In genomic region chr11:86200460-86201021, GRCm38 (mm10) we compare ENCODE assay signal across 8 mouse cellular contexts. TPM values are rescaled to one million over a fixed set of nuclear protein-coding genes. Genes with fewer than 3 reads are reported as not detected.
DNase-seq lines count a peak whose midpoint lies in the region; ATAC-seq and TF ChIP-seq lines count a peak whose summit lies in the region.

No protein-coding gene starts in this region.

- peak overlapping the region; percentile 48 for H3ac ChIP-seq in C2C12 (ENCODE audit: control insufficient read depth, insufficient read length, low read depth)

- DNase-seq in embryo, embryonic 10 days (ENCODE audit: low spot score): peak; percentile 49
- DNase-seq in embryo, embryonic 9.5 days (ENCODE audit: extremely low spot score): no peak
- no peak for DNase-seq in forebrain, embryonic 11.5 days (ENCODE audit: low spot score)
- peak; percentile 44 for DNase-seq in testis, postnatal 10 days (ENCODE audit: low spot score)
- no peak for DNase-seq in spleen, postnatal 4 days (ENCODE audit: low spot score in 2 of 2)
- DNase-seq in urinary bladder, postnatal 10 days (ENCODE audit: low spot score): no peak

- H3K36me3 ChIP-seq in C2C12 (ENCODE audit: control insufficient read depth, insufficient read depth): peaks cover 50% of the 10 kb centered on the region
- peaks cover 29% of the 10 kb centered on the region for H3K36me3 ChIP-seq in forebrain, embryonic 11.5 days (ENCODE audit: control insufficient read depth, insufficient read depth, low read length)
- H3K36me3 ChIP-seq in liver, embryonic 12.5 days: peaks cover 57% of the 10 kb centered on the region

- peaks cover 1% of the 10 kb centered on the region; the same call in 1 of the 2 replicates for H3K4me1 ChIP-seq in forebrain, embryonic 11.5 days (replicated peaks; ENCODE audit: control insufficient read depth, insufficient read depth, low read length)
- peaks cover 28% of the 10 kb centered on the region for H3K4me1 ChIP-seq in liver, embryonic 12.5 days

- 1% methylated on average over 21 of the region's 21 CpGs for WGBS in forebrain, embryonic 11.5 days
- WGBS in liver, embryonic 12.5 days (ENCODE audit: insufficient replicate concordance): under 1% methylated on average over 21 of the region's 21 CpGs

- no peaks in the 10 kb centered on the region for H3K27me3 ChIP-seq in C2C12 (ENCODE audit: control insufficient read depth, insufficient read depth, insufficient read length)
- H3K27me3 ChIP-seq in forebrain, embryonic 11.5 days (ENCODE audit: control insufficient read depth, insufficient read depth, low read length): no peaks in the 10 kb centered on the region
- H3K27me3 ChIP-seq in liver, embryonic 12.5 days (replicated peaks): no peaks in the 10 kb centered on the region

- peak overlapping the region; percentile 58 for H3K4me2 ChIP-seq in forebrain, embryonic 11.5 days (ENCODE audit: low read depth, low read length, severe bottlenecking)
- peak overlapping the region; percentile 89 for H3K4me2 ChIP-seq in liver, embryonic 12.5 days

- peaks cover 43% of the 10 kb centered on the region for H3K79me3 ChIP-seq in C2C12 (ENCODE audit: low read depth)

- H3K9me3 ChIP-seq in forebrain, embryonic 11.5 days (ENCODE audit: control insufficient read depth, low read length): peaks cover 11% of the 10 kb centered on the region
- H3K9me3 ChIP-seq in liver, embryonic 12.5 days (replicated peaks): no peaks in the 10 kb centered on the region

- ATAC-seq in forebrain, embryonic 11.5 days (replicated peaks; ENCODE audit: low FRiP score): peak; percentile 78
- peak; percentile 67 for ATAC-seq in liver, embryonic 12.5 days

- peaks cover 61% of the 10 kb centered on the region for H3K79me2 ChIP-seq in C2C12 (ENCODE audit: control insufficient read depth, insufficient read depth)

- TF ChIP-seq CTCF in C2C12 (IDR thresholded peaks at IDR 0.05; ENCODE audit: control insufficient read depth, insufficient read depth, insufficient read length): no peak

- H3K27ac ChIP-seq in forebrain, embryonic 11.5 days (ENCODE audit: low read depth, low read length): peak overlapping the region; percentile 69; the same call in 1 of the 2 replicates
- H3K27ac ChIP-seq in liver, embryonic 12.5 days: peak overlapping the region; percentile 86

- peak overlapping the region; percentile 77 for H3K9ac ChIP-seq in forebrain, embryonic 11.5 days (ENCODE audit: low read length)
- peak overlapping the region; percentile 88 for H3K9ac ChIP-seq in liver, embryonic 12.5 days

- peak overlapping the region; percentile 93 for H3K4me3 ChIP-seq in C2C12 (ENCODE audit: insufficient read depth, poor library complexity, severe bottlenecking)
- H3K4me3 ChIP-seq in forebrain, embryonic 11.5 days (ENCODE audit: low read depth, low read length): peak overlapping the region; percentile 73
- H3K4me3 ChIP-seq in liver, embryonic 12.5 days: peak overlapping the region; percentile 88

TF ChIP-seq in C2C12, 6 proteins besides CTCF, POLR2A, EP300 and RAD21:
- TF ChIP-seq CEBPB (IDR thresholded peaks at IDR 0.05; ENCODE audit: low read depth) (peak; percentile 40), MAX (IDR thresholded peaks at IDR 0.05) (no peak), MYOD1 (IDR thresholded peaks at IDR 0.05; ENCODE audit: control insufficient read depth, insufficient read length, low read depth) (no peak), FOSL1 (IDR thresholded peaks at IDR 0.05; ENCODE audit: insufficient read depth, low read length, poor library complexity, severe bottlenecking) (no peak), MYOG (IDR thresholded peaks at IDR 0.05; ENCODE audit: control insufficient read depth, extremely low read depth, insufficient read length) (no peak)

RNA-seq across cellular contexts. Expression of gene Brip1, which starts 0.5 kb away (rescaled TPM):
- polyA plus RNA-seq in C2C12 (2012; fragmentation: generic; extraction: Trizol): 3.0 TPM
- polyA plus RNA-seq in forebrain, embryonic 11.5 days (2014; fragmentation: Nextera tagmentation; extraction: Ambion mirVana): 10.5 and 12.7 TPM in 2 replicates
- polyA plus RNA-seq in liver, embryonic 12.5 days (2016; fragmentation: Nextera tagmentation; extraction: Ambion mirVana): 8.9 and 9.5 TPM in 2 replicates

RNA-seq across cellular contexts. Expression of gene Ints2, which starts 56.8 kb away (rescaled TPM):
- polyA plus RNA-seq in C2C12 (2012; fragmentation: generic; extraction: Trizol): 9.1 TPM
- polyA plus RNA-seq in forebrain, embryonic 11.5 days (2014; fragmentation: Nextera tagmentation; extraction: Ambion mirVana): 53.6 and 54.9 TPM in 2 replicates
- polyA plus RNA-seq in liver, embryonic 12.5 days (2016; fragmentation: Nextera tagmentation; extraction: Ambion mirVana): 26.3 and 27.1 TPM in 2 replicates

Comparison
In these comparisons a context has a peak if more than half of its experiments do, and no peak if none do; other contexts are left out.
1. DNase-seq: peak in embryo, embryonic 10 days (single experiment) and testis, postnatal 10 days (single experiment); none in embryo, embryonic 9.5 days (single experiment), forebrain, embryonic 11.5 days (single experiment), spleen, postnatal 4 days (0 of 2) and urinary bladder, postnatal 10 days (single experiment).
2. Peak in every context shown above with its lines, with median percentiles within 50 percentile points of each other: H3K4me3 ChIP-seq.